Mouse (Mus musculus) bone marrow, adult 2 months (tissue): Measurements from ENCODE around the gene Glrp1. TPM values are rescaled to one million over a fixed set of nuclear protein-coding genes. Genes with fewer than 3 reads are reported as not detected.
A peak's percentile ranks its signal among the peaks of the same experiment; 100 is the strongest.

Source experiments
- H3K27ac ChIP-seq: fragments of 200-500 bp; 2 replicates; pipeline ENCODE4 v1.5.1; 2012; ENCODE audit warnings: low read depth, mild to moderate bottlenecking, control low read depth, inconsistent platforms, low read length; ENCODE audit not compliant: control insufficient read depth, poor library complexity, insufficient read depth
- H3K4me1 ChIP-seq: fragments of 200-500 bp; 2 replicates; pipeline ENCODE4 v1.6.1; 2011; ENCODE audit warnings: low read length; ENCODE audit not compliant: control insufficient read depth, insufficient read depth
- H3K4me3 ChIP-seq: fragments of 200-500 bp; replicated peaks from 2 replicates; pipeline ENCODE3; 2011; ENCODE audit warnings: mild to moderate bottlenecking, low read depth, low read length, control low read depth; ENCODE audit not compliant: control insufficient read depth
- CTCF ChIP-seq: fragments of 200-500 bp; IDR thresholded peaks from 2 replicates; pipeline ENCODE4 v1.5.1; 2011; ENCODE audit warnings: low read length, control low read depth; ENCODE audit not compliant: control insufficient read depth, insufficient read depth
- POLR2A ChIP-seq: fragments of 200-500 bp; IDR thresholded peaks from 2 replicates; pipeline ENCODE4 v1.6.1; 2011; ENCODE audit warnings: low read depth, mild to moderate bottlenecking, control low read depth, low read length, borderline replicate concordance; ENCODE audit not compliant: control insufficient read depth
- WGBS: fragments of 180-500 bp; shearing (Covaris S2); methylation state at CpG from one replicate; pipeline ENCODE4 v1.1.7; 2018; 5-methylcytosine and 5-hydroxymethylcytosine counted together
- polyA plus RNA-seq: library from polyadenylated mRNA; stranded (reverse); fragments of >200 nt; gene quantifications from 2 replicates; pipeline ENCODE4 v1.2.4, GENCODE M21; 2011; ENCODE audit warnings: low replicate concordance; ENCODE audit not compliant: missing spikeins, insufficient read depth, insufficient read length

The Glrp1 gene
- polyA plus RNA-seq, 1 experiment: 2.6 TPM

- no peaks in the 10 kb centered on the region for H3K4me1 ChIP-seq
- H3K4me3 ChIP-seq: no peak overlapping the region
- no peak overlapping the region for H3K27ac ChIP-seq
- WGBS: 67% methylated on average over 2 of the region's 2 CpGs
- TF ChIP-seq CTCF: no peak
- no peak for TF ChIP-seq POLR2A
These were observed 36.0 kb downstream of the Glrp1 start for GRCm38 (mm10) chr1:88473899-88474298.

- H3K27ac ChIP-seq: no peak overlapping the region
- 77% methylated on average over 6 of the region's 6 CpGs for WGBS
- TF ChIP-seq POLR2A: no peak
- no peak for TF ChIP-seq CTCF
- H3K4me1 ChIP-seq: no peaks in the 10 kb centered on the region
- H3K4me3 ChIP-seq: no peak overlapping the region
These were observed 37.6 kb downstream of the Glrp1 start for GRCm38 (mm10) chr1:88472258-88472657.

GRCm38 (mm10) chr1:88469746-88470145, 40.1 kb downstream of the Glrp1 start:
- TF ChIP-seq CTCF (no peak), POLR2A (no peak)
- H3K27ac ChIP-seq: no peak overlapping the region
- no peak overlapping the region for H3K4me3 ChIP-seq
- 85% methylated on average over 4 of the region's 4 CpGs for WGBS
- H3K4me1 ChIP-seq: no peaks in the 10 kb centered on the region

- Histone ChIP-seq H3K27ac (no peak overlapping the region), H3K4me3 (no peak overlapping the region), H3K4me1 (no peaks in the 10 kb centered on the region)
- no peak for TF ChIP-seq CTCF
- no peak for TF ChIP-seq POLR2A
- 88% methylated on average over 2 of the region's 2 CpGs for WGBS
These were observed 41.5 kb downstream of the Glrp1 start for GRCm38 (mm10) chr1:88468335-88468734.

- Histone ChIP-seq H3K4me3 (no peak overlapping the region), H3K27ac (no peak overlapping the region), H3K4me1 (no peaks in the 10 kb centered on the region)
- WGBS: 73% methylated on average over 5 of the region's 5 CpGs
- TF ChIP-seq CTCF: no peak
- no peak for TF ChIP-seq POLR2A
These were observed 42.0 kb downstream of the Glrp1 start for GRCm38 (mm10) chr1:88467866-88468265.

GRCm38 (mm10) chr1:88466325-88467064, 43.4 kb downstream of the Glrp1 start:
- TF ChIP-seq CTCF: no peak
- no peak for TF ChIP-seq POLR2A
- no peaks in the 10 kb centered on the region for H3K4me1 ChIP-seq
- H3K4me3 ChIP-seq: no peak overlapping the region
- H3K27ac ChIP-seq: no peak overlapping the region
- 74% methylated on average over 8 of the region's 8 CpGs for WGBS

- H3K27ac ChIP-seq: no peak overlapping the region
- no peak overlapping the region for H3K4me3 ChIP-seq
- TF ChIP-seq POLR2A: no peak
- TF ChIP-seq CTCF: peak; percentile 44; the same call in 1 of the 2 replicates
- H3K4me1 ChIP-seq: no peaks in the 10 kb centered on the region
- WGBS: 60% methylated on average over 4 of the region's 4 CpGs
These were observed 44.1 kb downstream of the Glrp1 start for GRCm38 (mm10) chr1:88465722-88466121.

GRCm38 (mm10) chr1:88464109-88464905, 45.6 kb downstream of the Glrp1 start:
- TF ChIP-seq CTCF (no peak), POLR2A (no peak)
- 89% methylated on average over 6 of the region's 6 CpGs for WGBS
- Histone ChIP-seq H3K4me3 (no peak overlapping the region), H3K4me1 (no peaks in the 10 kb centered on the region), H3K27ac (no peak overlapping the region)
